Mouse (Mus musculus): ENCODE results near the gene Cox10.

The Cox10 gene

DNA sequence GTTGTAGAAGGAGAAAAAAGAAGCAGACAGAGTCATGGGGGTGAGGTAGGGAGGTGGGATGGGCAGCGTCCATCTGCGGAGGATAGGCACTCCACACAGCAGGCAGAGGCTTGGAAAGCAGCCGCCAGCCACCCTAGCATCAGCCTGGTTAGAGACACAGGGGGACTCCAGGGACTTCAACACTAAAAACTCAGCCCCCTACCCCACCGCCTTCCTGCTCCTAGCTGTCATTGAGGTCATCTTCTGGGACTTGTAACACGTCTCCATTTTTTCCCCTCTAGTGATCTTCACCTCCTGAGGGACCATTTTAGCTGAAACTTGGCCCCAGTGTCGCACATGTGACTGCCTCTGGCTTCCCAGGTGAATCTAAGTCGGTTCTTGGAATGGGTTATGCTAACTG is 88.5 kb downstream of the Cox10 start:
- no peak for DNase-seq

GRCm38 (mm10) chr11:63990311-63990710 is 89.0 kb downstream of the Cox10 start:
- DNase-seq, result no peak

DNA sequence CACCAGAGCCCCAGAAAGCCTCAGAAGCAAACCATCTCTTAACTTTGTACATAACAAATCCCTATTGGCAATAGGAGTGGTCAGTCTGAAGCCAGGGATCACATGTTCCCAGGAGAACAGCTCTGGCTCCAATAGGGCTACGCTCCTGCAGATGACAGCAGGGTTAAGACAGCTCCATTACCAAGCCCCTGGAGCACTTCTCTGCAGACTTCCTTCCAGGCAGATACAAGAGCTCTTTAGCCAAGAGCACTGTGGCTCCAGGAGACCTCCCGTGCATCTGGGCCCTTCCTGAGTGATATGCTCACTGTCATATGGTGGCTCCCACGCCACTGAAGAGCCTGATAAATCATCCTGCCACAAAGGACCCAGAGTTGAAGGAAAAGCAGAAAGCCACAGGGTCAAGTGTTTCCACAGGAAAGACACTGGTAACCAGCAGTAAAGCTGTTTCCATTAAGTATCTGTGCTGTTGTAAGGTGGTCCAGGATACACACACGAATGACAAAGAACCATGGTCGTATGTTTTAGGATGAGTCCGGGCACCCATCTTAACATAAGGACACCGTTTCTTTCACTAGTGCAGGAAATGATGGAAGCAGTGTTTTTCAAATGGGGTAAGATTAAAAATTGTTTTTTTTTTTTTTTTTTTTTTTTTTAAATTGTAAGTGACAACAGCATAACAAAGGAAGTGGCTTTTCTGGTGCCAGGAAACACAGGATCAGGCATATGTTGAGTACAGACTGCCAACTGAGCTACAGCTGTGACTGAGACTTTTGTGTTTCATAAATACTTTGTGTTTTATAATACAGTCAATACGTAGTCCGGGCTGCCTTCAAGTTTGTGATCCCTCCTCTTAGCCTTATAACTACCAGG is 90.0 kb downstream of the Cox10 start:
- no peak for DNase-seq

DNA sequence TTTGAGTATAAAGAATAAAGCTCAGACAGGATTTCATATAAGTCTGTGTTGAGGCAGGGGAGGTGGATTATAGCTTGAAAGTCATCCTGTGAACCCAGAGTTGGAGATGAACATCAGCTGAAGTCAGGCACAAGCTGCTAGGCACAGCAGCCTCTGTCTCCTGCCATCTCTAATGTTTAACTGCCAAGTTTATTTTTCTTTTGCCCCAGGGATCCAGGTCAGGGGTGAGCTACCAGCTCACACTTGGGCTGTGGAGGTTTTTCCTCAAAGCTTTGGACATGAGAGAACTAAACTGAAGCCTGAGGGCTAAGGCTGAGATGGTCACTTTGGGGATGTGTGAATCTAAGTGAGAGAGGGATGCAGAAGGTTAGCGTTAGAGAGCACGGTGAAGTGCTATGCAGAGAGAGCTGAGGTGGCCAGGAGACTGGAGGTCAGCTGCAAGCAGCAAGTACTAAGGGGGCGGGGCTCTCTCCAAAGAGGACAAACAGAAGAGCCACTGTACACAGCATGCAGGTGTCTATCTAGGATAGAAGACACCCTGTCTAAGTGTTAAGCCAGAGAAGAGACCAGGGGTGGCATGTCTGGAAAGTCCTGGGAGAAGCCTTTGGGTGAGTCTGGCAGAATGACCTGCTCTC is 91.1 kb downstream of the Cox10 start:
- no peak for DNase-seq

GRCm38 (mm10) chr11:63986710-63987109 is 92.6 kb downstream of the Cox10 start:
- DNase-seq, result no peak

- DNase-seq, result no peak
Observed at GRCm38 (mm10) chr11:63985481-63985880, 93.8 kb downstream of the Cox10 start.

DNA sequence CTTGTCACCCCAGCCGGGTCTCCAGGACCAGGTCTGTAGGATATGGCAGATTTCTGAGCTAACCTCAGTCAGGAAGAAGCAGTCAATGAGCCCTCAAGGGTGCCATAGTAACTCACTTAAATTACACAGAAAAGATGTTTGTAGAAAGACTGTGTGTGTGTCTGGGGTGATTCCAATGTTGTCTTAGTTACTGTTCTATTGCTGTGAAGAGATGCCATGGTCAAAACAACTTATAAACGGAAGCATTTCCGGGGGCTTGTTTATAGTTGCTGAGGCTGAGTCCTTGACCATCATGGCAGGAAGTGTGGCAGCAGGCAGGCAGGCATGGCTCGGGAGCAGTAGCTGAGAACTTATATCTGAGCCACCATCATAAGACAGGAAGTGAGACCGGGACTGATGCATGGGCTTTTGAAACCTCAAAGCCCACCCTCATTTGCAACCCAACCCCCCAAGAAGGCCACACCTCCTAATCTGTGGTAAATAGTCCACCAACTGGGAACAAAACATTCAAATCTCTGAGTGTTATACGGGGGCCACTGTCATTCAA is 94.6 kb downstream of the Cox10 start:
- DNase-seq, result peak; percentile 51

- no peak for DNase-seq
Observed at GRCm38 (mm10) chr11:63977741-63978140, 101.5 kb downstream of the Cox10 start.

DNA sequence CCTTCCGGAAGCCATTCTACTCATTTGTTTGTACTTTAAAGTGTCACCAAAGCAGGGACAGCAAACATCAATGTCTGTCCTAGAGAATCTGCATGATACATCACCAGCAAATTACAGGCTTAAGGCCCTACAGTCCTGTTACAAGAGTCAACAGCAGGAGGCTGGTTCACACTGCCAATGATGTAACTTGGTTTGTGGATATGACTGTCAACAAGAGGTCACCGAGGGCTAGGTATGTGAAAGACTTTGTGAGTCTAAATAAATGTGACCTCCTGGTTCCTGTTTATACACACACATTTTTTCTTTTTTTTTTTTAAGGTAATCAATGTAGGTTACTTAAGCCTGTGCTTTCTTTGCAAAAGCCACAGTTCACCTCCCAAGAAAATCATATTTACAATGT is 102.5 kb downstream of the Cox10 start:
- no peak for DNase-seq

DNA sequence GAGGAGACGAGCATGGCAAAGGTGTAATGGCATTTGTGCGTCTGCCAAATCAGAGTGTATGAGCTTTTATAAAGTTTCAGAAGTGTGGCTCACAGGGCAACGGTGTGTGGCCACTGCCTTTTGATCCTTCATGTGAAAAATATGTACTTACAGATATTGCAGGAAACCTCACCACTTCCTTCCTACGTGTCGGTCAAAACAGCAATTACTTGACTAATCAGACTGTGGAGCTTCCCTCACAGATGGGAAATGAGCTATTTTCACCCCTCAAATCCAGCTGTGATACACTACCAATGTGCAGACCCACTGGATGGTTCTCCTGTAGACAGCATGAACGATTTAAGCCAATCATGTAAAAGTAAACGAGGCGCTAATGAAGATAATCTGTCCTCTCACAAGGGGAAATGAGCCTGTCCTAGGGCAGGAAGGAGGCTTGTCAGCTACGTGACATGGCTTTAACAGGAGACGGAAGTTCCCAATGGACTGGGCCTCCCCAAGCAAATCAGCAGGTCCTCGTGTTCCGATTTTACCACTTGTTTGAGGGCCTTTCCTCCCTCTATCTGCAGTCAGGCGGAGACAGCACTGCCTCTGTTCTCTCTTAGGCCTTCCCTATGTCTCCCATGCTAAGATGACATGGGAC is 103.9 kb downstream of the Cox10 start:
- DNase-seq, result no peak

GRCm38 (mm10) chr11:63973973-63974372 is 105.3 kb downstream of the Cox10 start:
- peak; percentile 34 for DNase-seq

DNA sequence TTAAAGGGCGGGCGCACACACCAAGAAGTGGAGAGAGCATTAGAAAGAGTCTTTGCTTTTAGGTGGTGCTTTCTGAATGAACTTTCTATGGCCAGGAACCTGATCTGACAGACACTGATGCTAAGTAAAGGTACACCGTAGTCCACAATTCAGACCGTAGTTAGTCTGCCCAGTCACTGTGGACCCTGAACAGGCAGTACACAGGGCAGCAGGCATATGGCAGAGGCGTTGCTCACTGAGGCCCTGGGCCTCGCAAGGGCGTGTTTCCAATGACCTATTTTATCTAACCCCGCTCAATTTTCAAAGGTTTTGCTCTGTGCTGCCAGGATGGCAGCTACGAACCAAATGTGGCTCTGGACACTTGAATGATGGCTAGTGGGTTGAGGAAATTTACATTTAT is 107.8 kb downstream of the Cox10 start:
- no peak for DNase-seq

GRCm38 (mm10) chr11:63970818-63971217 is 108.5 kb downstream of the Cox10 start:
- no peak for DNase-seq

DNA sequence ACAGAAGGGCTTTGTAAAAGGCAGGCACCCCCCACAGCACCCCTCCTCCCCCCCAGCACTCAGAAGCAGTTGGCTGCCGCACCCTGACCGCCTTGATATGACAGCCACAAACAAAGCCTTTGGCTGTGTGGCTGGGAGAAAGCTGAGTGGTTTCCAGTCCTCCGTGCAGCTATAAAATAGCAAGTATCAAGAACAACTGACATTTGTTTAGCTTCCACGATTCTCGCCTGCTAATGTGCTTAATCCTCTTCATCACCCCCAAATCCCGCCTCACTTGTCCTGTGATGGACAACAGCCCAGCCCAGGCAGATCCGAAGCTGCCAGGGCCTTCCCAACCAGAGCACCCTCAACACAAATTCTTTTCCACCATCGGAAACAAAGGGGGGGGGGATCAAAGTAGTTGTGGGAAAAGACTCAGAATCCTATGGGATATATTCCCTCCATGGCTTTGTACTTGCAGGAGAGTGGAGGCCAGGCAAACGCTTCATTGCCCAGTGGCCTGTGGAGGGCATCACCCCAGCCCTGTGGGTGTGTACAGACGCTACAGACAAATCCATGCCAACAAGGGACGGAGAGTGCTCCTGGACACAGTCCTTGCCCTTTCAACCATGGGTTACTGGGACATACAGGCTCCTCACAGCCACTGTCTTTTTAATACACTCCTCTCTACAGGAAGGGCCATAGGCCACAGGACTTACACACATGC is 109.9 kb downstream of the Cox10 start:
- peak; percentile 56 for DNase-seq

DNA sequence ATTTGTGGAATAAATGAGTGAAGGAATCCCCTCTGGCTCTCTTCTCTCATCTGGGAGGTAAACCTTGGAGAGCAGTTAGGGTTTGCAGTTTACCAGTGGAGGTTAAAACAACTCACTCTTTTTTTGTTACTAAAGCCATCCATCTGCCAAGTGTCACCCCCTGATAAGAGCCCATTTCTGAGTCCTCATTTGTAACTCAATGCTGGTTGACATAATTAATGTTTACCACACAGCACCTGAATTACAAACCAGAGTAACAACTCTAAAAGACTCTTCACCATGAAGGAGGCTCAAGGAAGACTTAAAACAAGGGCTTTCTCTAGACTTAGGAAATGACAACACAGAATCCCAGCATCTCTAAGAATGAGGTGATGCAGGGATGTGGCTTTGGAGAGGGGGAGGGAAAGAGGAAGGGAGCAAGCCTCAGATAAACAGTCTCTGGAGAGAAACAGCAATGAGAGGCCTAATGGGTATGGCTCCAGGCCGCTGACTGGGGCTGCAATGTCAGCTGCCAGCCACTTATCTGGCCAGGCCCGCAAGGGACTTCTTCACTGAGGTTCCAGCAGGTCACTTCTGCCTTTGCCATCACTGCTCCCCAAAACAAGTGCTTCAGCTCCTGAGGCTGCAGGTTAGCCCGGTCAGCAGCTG is 110.8 kb downstream of the Cox10 start:
- DNase-seq, result no peak

DNA sequence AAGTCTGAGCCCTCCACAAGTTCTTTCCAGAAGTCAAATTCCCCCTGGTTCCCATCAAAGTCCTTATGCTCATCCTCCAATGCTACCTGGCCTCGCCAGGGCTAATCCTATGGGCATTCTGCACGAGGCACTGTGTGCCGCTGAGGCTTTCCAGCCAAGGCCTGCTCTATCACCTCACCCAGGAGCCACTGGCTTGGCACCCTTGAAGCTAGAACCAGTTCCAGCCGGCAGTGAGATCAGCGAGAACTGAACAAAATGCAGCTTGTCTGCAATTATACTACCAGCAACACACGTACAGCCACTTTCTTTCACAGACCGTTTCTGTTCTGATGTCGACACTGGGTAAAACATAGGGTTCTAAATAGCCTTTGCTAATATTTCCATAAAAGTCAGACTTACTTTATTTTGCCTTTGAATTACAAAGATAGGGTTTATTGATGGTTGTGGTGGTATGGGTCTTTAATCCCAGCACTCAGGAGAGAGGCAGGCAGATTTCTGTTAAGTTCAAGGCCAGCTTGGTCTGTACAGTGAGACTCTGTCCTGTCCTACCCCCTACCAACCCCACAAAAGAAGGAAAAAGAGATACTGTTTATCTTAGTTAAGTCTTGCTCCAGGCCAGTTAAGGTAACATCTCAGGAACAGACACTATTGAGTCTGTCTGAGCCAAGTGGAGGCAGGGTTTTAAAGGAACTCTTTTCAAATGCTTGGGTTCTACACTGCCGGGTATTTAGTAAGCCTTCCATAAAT is 111.5 kb downstream of the Cox10 start:
- DNase-seq, result no peak

DNA sequence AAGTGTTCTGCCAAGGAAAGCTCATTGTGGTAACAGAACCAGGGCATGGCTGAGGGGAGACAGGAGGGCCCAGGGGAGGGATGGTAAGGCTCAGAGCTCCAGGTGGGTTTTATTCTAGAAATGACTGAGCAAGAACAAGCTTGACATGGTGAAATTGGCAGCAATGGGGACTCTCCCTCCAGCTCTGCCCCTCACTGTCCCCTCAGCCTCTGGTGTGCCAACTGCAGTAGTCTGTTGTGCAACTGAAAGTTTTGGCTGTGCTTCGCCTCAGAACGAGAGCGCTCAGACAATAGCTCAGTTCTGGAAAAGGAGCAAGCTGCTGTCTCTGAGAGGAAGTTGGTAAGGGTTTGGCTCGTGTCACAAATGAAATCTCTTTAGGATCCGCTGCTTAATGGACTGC is 113.8 kb downstream of the Cox10 start:
- DNase-seq, result peak; percentile 48

DNA sequence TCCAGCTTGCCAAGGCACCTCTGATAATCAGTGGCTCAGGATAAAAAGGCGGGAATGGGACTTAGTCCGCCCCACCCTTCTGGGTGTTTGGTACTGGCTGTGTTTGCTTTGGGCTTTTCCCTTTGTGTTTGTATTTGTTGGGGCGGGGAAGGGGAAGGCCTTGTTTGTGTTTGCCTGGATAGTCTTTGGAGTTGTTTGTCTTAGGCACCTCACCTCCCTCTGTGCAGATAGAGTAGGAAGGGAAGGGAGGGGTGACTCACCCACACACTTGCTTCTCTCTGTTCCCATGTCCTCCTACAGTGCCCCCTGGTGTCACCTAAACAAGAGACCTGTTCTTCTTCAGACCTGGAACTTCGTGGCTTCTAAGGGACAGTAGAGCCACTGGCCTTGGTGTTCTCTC is 122.1 kb downstream of the Cox10 start:
- DNase-seq, result peak; percentile 65

DNA sequence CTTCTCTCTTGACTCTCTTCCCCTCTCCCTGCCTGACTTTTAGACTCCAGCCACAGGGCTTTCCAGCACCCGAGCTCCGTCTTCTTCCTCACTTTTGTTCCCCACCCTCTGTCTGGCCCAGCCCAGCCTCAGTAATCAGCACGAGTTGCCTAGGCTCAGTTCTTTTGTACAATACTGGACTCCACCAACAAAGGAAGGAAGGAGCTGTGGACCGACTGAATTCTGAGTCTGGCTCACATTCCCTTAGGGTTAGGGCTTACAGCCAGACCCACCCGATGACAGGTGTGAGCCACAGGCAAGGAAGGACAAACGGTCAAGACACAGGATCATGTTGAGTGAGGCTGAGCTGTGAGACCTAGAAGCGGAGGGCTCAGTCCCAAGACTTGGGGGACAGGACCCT is 122.5 kb downstream of the Cox10 start:
- no peak for DNase-seq

DNA sequence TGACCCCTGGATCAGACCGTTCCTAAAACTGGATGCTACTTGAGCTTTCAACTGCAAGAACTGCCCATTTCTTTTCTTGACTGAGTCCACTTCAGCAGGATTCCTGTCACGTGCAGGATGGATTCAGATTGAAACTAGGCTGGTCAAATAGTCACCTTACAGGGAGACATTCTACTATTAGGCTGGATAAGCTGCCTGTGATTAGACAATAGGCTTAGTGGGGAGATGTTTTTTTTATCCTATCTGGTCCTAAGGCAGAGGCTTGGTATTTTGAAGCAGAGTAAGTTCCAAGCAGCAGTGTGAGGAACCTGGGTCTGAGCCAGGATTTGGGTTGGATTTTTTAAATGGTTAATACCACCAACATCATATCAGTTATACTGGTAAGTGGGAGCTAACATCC is 125.4 kb downstream of the Cox10 start:
- no peak for DNase-seq

DNA sequence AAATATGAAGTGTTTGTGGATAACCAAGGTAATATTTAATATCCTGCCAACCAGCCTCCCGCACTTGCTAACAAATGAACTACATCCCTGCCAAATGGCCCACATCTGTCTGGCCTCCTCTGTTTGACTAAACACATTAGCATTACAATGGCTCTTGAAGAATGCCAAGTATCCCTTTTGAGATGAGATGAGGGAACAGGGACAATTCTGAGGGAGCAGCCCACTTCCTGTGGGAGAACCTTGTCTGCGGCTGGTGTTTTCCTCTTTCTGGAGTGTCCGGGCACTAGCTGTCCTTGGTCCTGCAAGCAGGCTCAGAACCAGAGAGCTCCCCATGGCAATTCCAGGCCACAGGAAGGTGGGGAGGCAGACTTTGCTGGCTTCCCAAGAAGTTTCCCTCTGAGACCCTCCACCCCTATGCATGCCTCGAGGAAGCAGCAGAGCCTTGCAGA is 126.5 kb downstream of the Cox10 start:
- DNase-seq, result peak; percentile 58

Measured in lung, postnatal 10 days (tissue).